Mouse (Mus musculus) MEL (cell line): ENCODE results near the gene Pmpca. TPM values are rescaled to one million over a fixed set of nuclear protein-coding genes. Genes with fewer than 3 reads are reported as not detected.

Source experiments
- DNase-seq: peaks from one replicate; pipeline ENCODE4 v3.0.0; 2011; ENCODE audit warnings: low read depth, low spot score
- H3K27ac ChIP-seq: 2 replicates; pipeline ENCODE4 v1.5.1; 2012; ENCODE audit warnings: low read depth, mild to moderate bottlenecking, control low read depth, low read length, moderate library complexity; ENCODE audit not compliant: control insufficient read depth
- H3K27me3 ChIP-seq, 2 experiments: fragments of 150-350 bp in 1 of 2; sonication (generic) in 1 of 2; 2 replicates each; pipeline ENCODE4 v1.6.1; 2012; ENCODE audit warnings: low read length in 2 of 2, mild to moderate bottlenecking in 2 of 2, improper control_type of control experiment in 1 of 2, moderate library complexity in 1 of 2; ENCODE audit not compliant: insufficient read depth in 2 of 2, control insufficient read depth in 1 of 2
- H3K36me3 ChIP-seq, 2 experiments: 2 replicates each; pipeline ENCODE4 v1.6.1; 2012 to 2014; ENCODE audit warnings: low read length in 2 of 2, improper control_type of control experiment in 1 of 2, inconsistent platforms in 1 of 2, mild to moderate bottlenecking in 1 of 2; ENCODE audit not compliant: insufficient read depth in 2 of 2, control insufficient read depth in 1 of 2
- H3K4me1 ChIP-seq, 2 experiments: fragments of 150-350 bp in 1 of 2; sonication (generic) in 1 of 2; 2 replicates each; pipeline ENCODE4 v1.6.1; 2012; ENCODE audit warnings: low read length in 2 of 2, improper control_type of control experiment in 1 of 2, mild to moderate bottlenecking in 1 of 2; ENCODE audit not compliant: insufficient read depth in 2 of 2, control insufficient read depth in 1 of 2
- H3K4me3 ChIP-seq, 2 experiments: fragments of 150-350 bp in 1 of 2; sonication (generic) in 1 of 2; 2 replicates each; pipeline ENCODE4 v1.5.1; 2012; ENCODE audit warnings: low read depth in 2 of 2, low read length in 2 of 2, mild to moderate bottlenecking in 2 of 2, moderate library complexity in 2 of 2, control low read depth in 1 of 2, improper control_type of control experiment in 1 of 2; ENCODE audit not compliant: control insufficient read depth in 1 of 2, insufficient read depth in 1 of 2
- H3K79me2 ChIP-seq: 2 replicates; pipeline ENCODE4 v1.6.1; 2012; ENCODE audit warnings: mild to moderate bottlenecking, low read length, moderate library complexity; ENCODE audit not compliant: control insufficient read depth, poor library complexity, insufficient read depth
- H3K9ac ChIP-seq: 2 replicates; pipeline ENCODE4 v1.6.1; 2012; ENCODE audit warnings: low read depth, mild to moderate bottlenecking, control low read depth, low read length, moderate library complexity; ENCODE audit not compliant: control insufficient read depth, poor library complexity, severe bottlenecking
- H3K9me3 ChIP-seq: fragments of 150-350 bp; sonication (generic); replicated peaks from 2 replicates; pipeline ENCODE4 v1.6.1; 2012; ENCODE audit warnings: mild to moderate bottlenecking, low read length, improper control_type of control experiment, moderate library complexity; ENCODE audit not compliant: insufficient read depth
- CHD2 ChIP-seq: IDR thresholded peaks from 2 replicates; pipeline ENCODE4 v1.6.1; 2011; ENCODE audit warnings: low read length, improper control_type of control experiment
- CTCF ChIP-seq, 3 experiments: IDR thresholded peaks in 2 of 3; conservative IDR thresholded peaks in 1 of 3; 2 replicates each; pipeline ENCODE4 v1.5.1; 2011 to 2012; ENCODE audit warnings: low read length in 3 of 3, low read depth in 2 of 3, mild to moderate bottlenecking in 2 of 3, improper control_type of control experiment in 1 of 3, inconsistent platforms in 1 of 3, mixed read lengths in 1 of 3, moderate library complexity in 1 of 3; ENCODE audit not compliant: control insufficient read depth in 1 of 3, insufficient read depth in 1 of 3, poor library complexity in 1 of 3, severe bottlenecking in 1 of 3
- EP300 ChIP-seq, 2 experiments: IDR thresholded peaks; 2 replicates each; pipeline ENCODE4 v1.6.1; 2011; ENCODE audit warnings: improper control_type of control experiment in 2 of 2, low read length in 2 of 2, low read depth in 1 of 2, mild to moderate bottlenecking in 1 of 2
- GABPA ChIP-seq: IDR thresholded peaks from 2 replicates; pipeline ENCODE4 v1.6.1; 2012; ENCODE audit warnings: low read depth, mild to moderate bottlenecking, inconsistent platforms, low read length, improper control_type of control experiment, moderate library complexity
- HCFC1 ChIP-seq: IDR thresholded peaks from 2 replicates; pipeline ENCODE4 v1.6.1; 2012; ENCODE audit warnings: low read depth, mild to moderate bottlenecking, inconsistent platforms, low read length, improper control_type of control experiment, moderate library complexity
- MYB ChIP-seq: IDR thresholded peaks from 2 replicates; pipeline ENCODE4 v1.6.1; 2011; ENCODE audit warnings: mild to moderate bottlenecking, low read depth, low read length, improper control_type of control experiment
- MYC ChIP-seq: IDR thresholded peaks from 2 replicates; pipeline ENCODE4 v1.6.1; 2011; ENCODE audit warnings: low read depth, mild to moderate bottlenecking, low read length, improper control_type of control experiment, moderate library complexity
- RCOR1 ChIP-seq: IDR thresholded peaks from 2 replicates; pipeline ENCODE4 v1.6.1; 2012; ENCODE audit warnings: low read depth, mild to moderate bottlenecking, inconsistent platforms, low read length, improper control_type of control experiment
- SIN3A ChIP-seq: IDR thresholded peaks from 2 replicates; pipeline ENCODE4 v1.6.1; 2012; ENCODE audit warnings: low read length, improper control_type of control experiment, inconsistent platforms
- TCF12 ChIP-seq: IDR thresholded peaks from 2 replicates; pipeline ENCODE4 v1.6.1; 2014; ENCODE audit warnings: low read depth, mild to moderate bottlenecking, inconsistent platforms, low read length, improper control_type of control experiment, moderate library complexity
- USF1 ChIP-seq: IDR thresholded peaks from 2 replicates; pipeline ENCODE4 v1.6.1; 2014; ENCODE audit warnings: low read depth, mild to moderate bottlenecking, inconsistent platforms, low read length, improper control_type of control experiment, moderate library complexity
- USF2 ChIP-seq, 2 experiments: IDR thresholded peaks; 2 replicates each; pipeline ENCODE4 v1.6.1; 2011 to 2012; ENCODE audit warnings: improper control_type of control experiment in 2 of 2, low read length in 2 of 2, borderline replicate concordance in 1 of 2, inconsistent platforms in 1 of 2, low read depth in 1 of 2, mild to moderate bottlenecking in 1 of 2; ENCODE audit not compliant: insufficient read depth in 1 of 2
- ZKSCAN1 ChIP-seq: IDR thresholded peaks from 2 replicates; pipeline ENCODE4 v1.6.1; 2012; ENCODE audit warnings: low read depth, mild to moderate bottlenecking, inconsistent platforms, low read length, improper control_type of control experiment, moderate library complexity
- polyA plus RNA-seq, 2 experiments: library from polyadenylated mRNA; stranded (reverse) in 1 of 2; unstranded in 1 of 2; fragments of >175 nt in 1 of 2; fragments of >200 nt in 1 of 2; gene quantifications; 2 replicates each; pipeline versions ENCODE4 v1.2.1 to v1.2.4; 2012; ENCODE audit warnings: low replicate concordance in 2 of 2, low read depth in 1 of 2; ENCODE audit not compliant: insufficient read length in 2 of 2, insufficient read depth in 1 of 2, missing spikeins in 1 of 2
- total RNA-seq: library from RNA; depleted of rRNA; stranded (reverse); fragments of 300-350 nt; gene quantifications from 2 replicates; pipeline ENCODE4 v1.2.3, GENCODE M21; 2012

Gene Pmpca
- total and polyA plus RNA-seq, 3 experiments, result 46.4 to 166 (median 96.5) TPM

GRCm38 (mm10) chr2:26357484-26357883, 31.7 kb upstream of the Pmpca start:
- no peak overlapping the region for H3K27ac ChIP-seq
- peaks cover 0 to 7% of the 10 kb centered on the region in 2 experiments; a peak in 2 of 4 replicates for H3K4me1 ChIP-seq
- peaks cover under 1% of the 10 kb centered on the region; the same call in 1 of the 2 replicates for H3K79me2 ChIP-seq
- H3K27me3 ChIP-seq, result no peaks in the 10 kb centered on the region; a peak in 1 of 4 replicates
- H3K4me3 ChIP-seq, result no peak overlapping the region
- no peak for TF ChIP-seq HCFC1
- peak in 2 of 3 experiments; percentile 3 to 28; a peak in 2 of 6 replicates for TF ChIP-seq CTCF (IDR thresholded peaks at IDR 0.05 in 2 of 3, conservative IDR thresholded peaks at IDR 0.05 in 1 of 3; ENCODE audit: control insufficient read depth in 1 of 3, insufficient read depth in 1 of 3, low read depth in 2 of 3, low read length in 3 of 3, poor library complexity in 1 of 3, severe bottlenecking in 1 of 3)
- no peak for TF ChIP-seq TCF12
- no peak for TF ChIP-seq USF2 (IDR thresholded peaks at IDR 0.05; ENCODE audit: borderline replicate concordance in 1 of 2, insufficient read depth in 1 of 2, low read depth in 1 of 2, low read length in 2 of 2)
- H3K9me3 ChIP-seq, result no peaks in the 10 kb centered on the region
- no peak overlapping the region for H3K9ac ChIP-seq
- no peak for DNase-seq
- H3K36me3 ChIP-seq, result peaks cover 0 to 2% of the 10 kb centered on the region in 2 experiments; a peak in 1 of 4 replicates

- TF ChIP-seq CHD2, result no peak
- TF ChIP-seq MYB, result no peak
- no peak for TF ChIP-seq SIN3A
- TF ChIP-seq ZKSCAN1, result no peak
- TF ChIP-seq EP300 (IDR thresholded peaks at IDR 0.05; ENCODE audit: low read depth in 1 of 2, low read length in 2 of 2), result no peak
- TF ChIP-seq RCOR1, result no peak
- TF ChIP-seq GABPA, result no peak
- no peak for TF ChIP-seq TCF12
- Histone ChIP-seq H3K36me3 (no peaks in the 10 kb centered on the region), H3K27ac (no peak overlapping the region), H3K9me3 (no peaks in the 10 kb centered on the region), H3K9ac (no peak overlapping the region), H3K4me1 (no peaks in the 10 kb centered on the region), H3K4me3 (no peak overlapping the region), H3K27me3 (no peaks in the 10 kb centered on the region), H3K79me2 (no peaks in the 10 kb centered on the region)
- no peak for DNase-seq
These were observed 30.3 kb upstream of the Pmpca start for GRCm38 (mm10) chr2:26358667-26359320.

- no peak overlapping the region for H3K4me3 ChIP-seq
- no peak overlapping the region for H3K27ac ChIP-seq
These were observed 29.2 kb upstream of the Pmpca start for GRCm38 (mm10) chr2:26359983-26360382.

More at GRCm38 (mm10) chr2:26359983-26360382, 29.2 kb upstream of the Pmpca start:
- H3K27me3 ChIP-seq, result no peaks in the 10 kb centered on the region
- H3K9ac ChIP-seq, result no peak overlapping the region
- no peaks in the 10 kb centered on the region for H3K9me3 ChIP-seq
- no peak for DNase-seq
- H3K36me3 ChIP-seq, result peaks cover 0 to under 1% of the 10 kb centered on the region in 2 experiments; a peak in 1 of 4 replicates
- no peaks in the 10 kb centered on the region for H3K4me1 ChIP-seq
- H3K79me2 ChIP-seq, result no peaks in the 10 kb centered on the region
- no peak for TF ChIP-seq MYC
- TF ChIP-seq USF1, result no peak
